Mouse (Mus musculus) hindbrain, embryonic 15.5 days (tissue): ENCODE results near the gene Crebl2. TPM values are rescaled to one million over a fixed set of nuclear protein-coding genes. Genes with fewer than 3 reads are reported as not detected.
A peak's percentile ranks its signal among the peaks of the same experiment; 100 is the strongest.

ENCODE experiments used
- ATAC-seq: fragments of 200-750 bp; cut with Nextera tagmentation; 2 replicates; pipeline ENCODE4 v1.8.0; 2017; ENCODE audit warnings: low read depth, moderate number of reproducible peaks, moderate TSS enrichment; ENCODE audit not compliant: low FRiP score
- H3K27ac ChIP-seq: fragments of 300-500 bp; sonication (generic); replicated peaks from 2 replicates; pipeline ENCODE4 v1.5.1; 2015; ENCODE audit warnings: mild to moderate bottlenecking, inconsistent platforms
- H3K27me3 ChIP-seq: fragments of 300-500 bp; sonication (generic); 2 replicates; pipeline ENCODE4 v1.6.1; 2015; ENCODE audit warnings: control low read depth, inconsistent platforms
- H3K36me3 ChIP-seq: fragments of 300-500 bp; sonication (generic); 2 replicates; pipeline ENCODE4 v1.6.1; 2015; ENCODE audit warnings: control low read depth, inconsistent platforms
- H3K4me1 ChIP-seq: fragments of 300-500 bp; sonication (generic); replicated peaks from 2 replicates; pipeline ENCODE4 v1.6.1; 2015; ENCODE audit warnings: control low read depth, inconsistent platforms
- H3K4me2 ChIP-seq: fragments of 300-500 bp; sonication (generic); 2 replicates; pipeline ENCODE4 v1.6.1; 2015; ENCODE audit warnings: moderate library complexity, mild to moderate bottlenecking, inconsistent platforms
- H3K4me3 ChIP-seq: fragments of 300-500 bp; sonication (generic); 2 replicates; pipeline ENCODE4 v1.5.1; 2015; ENCODE audit warnings: mild to moderate bottlenecking, inconsistent platforms
- H3K9ac ChIP-seq: fragments of 300-500 bp; sonication (generic); 2 replicates; pipeline ENCODE4 v1.6.1; 2015; ENCODE audit warnings: inconsistent platforms
- H3K9me3 ChIP-seq: fragments of 300-500 bp; sonication (generic); 2 replicates; pipeline ENCODE4 v1.6.1; 2016; ENCODE audit warnings: control low read depth, inconsistent platforms
- whole genome bisulfite sequencing: fragments of 180-500 bp; shearing (Covaris S2); methylation state at CpG from one replicate; pipeline ENCODE4 v1.1.7; 2015; 5-methylcytosine and 5-hydroxymethylcytosine counted together
- polyA plus RNA-seq: library from polyadenylated mRNA; unstranded; fragments of >200 nt; fragmentation: Nextera tagmentation; extraction: Ambion mirVana; gene quantifications from 2 replicates; pipeline ENCODE4 v1.2.1, GENCODE M21; 2015

Crebl2 gene
- polyA plus RNA-seq, 1 experiment from 2014 or later: 4.2 TPM

DNA sequence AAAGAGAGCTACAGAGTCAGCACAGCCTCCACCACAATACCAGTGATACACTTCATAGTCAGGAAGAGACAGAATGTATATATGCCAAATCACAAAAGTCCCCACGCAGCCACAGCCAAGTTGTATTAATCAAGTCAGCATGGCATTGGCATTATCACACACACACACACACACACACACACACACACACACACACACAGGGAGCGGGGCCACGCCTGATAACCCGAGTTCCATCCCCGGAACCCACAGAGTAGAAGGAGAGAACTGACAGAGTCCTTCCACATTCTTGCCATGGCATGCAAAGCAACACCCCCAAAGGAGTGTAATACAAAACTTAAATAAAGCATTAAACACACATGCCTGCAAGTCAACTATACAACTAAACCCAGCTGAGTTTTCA is 49.6 kb downstream of the Crebl2 start:
- ATAC-seq: no peak
- no peak overlapping the region for H3K4me2 ChIP-seq
- 95% methylated on average over 5 of the region's 5 CpGs for WGBS

DNA sequence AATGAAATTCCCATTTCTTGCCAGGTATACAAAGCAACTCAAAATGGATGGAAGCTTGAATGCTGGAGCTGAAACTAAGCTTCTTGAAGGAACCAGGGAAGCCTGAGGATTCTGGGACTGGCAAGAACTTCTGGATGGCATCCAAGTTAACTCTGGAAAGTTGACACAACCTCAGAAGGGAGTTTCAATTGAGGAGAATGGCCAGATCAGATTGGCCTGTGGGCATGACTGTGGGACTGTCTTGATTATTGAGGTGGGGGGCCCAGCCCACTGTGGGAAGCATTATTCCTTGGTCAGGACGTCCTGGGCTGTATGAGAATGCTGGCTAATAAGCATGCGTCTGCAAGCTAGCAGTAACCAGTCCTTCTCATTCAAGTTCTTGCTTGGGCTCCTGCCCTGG is 50.1 kb downstream of the Crebl2 start:
- H3K9me3 ChIP-seq: no peaks in the 10 kb centered on the region
- H3K36me3 ChIP-seq: peaks cover 7% of the 10 kb centered on the region; the same call in 1 of the 2 replicates
- ATAC-seq: no peak
- no peak overlapping the region for H3K4me3 ChIP-seq
- no peak overlapping the region for H3K4me2 ChIP-seq
- H3K27ac ChIP-seq: no peak overlapping the region
- H3K4me1 ChIP-seq: peaks cover 32% of the 10 kb centered on the region
- WGBS: 64% methylated on average over 2 of the region's 2 CpGs
- no peaks in the 10 kb centered on the region for H3K27me3 ChIP-seq
- H3K9ac ChIP-seq: no peak overlapping the region

More for the DNA sequence above, 49.6 kb downstream of the Crebl2 start:
- no peaks in the 10 kb centered on the region for H3K27me3 ChIP-seq
- H3K9ac ChIP-seq: no peak overlapping the region
- peaks cover 27% of the 10 kb centered on the region for H3K4me1 ChIP-seq
- peaks cover 7% of the 10 kb centered on the region; the same call in 1 of the 2 replicates for H3K36me3 ChIP-seq
- H3K27ac ChIP-seq: no peak overlapping the region
- H3K4me3 ChIP-seq: no peak overlapping the region
- H3K9me3 ChIP-seq: no peaks in the 10 kb centered on the region

DNA sequence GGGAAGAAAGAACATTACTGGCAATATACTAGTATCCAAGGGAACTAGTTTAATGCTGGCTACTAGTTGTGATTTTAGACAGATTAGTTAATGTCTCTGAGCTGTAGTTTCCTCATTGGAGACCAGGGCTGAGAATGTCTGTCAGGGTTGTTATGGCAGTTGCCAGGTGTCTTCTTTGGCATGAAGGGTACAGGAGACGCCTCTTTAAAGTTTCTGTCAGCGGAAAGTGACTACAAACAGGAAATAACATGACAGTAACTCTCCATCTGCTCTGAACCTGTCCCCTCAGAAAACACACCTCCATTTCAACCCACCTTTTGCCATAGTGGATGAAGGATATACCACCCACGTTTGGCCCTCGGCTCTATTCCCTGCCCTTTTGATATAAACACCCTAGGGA is 53.7 kb downstream of the Crebl2 start:
- no peak for ATAC-seq
- Histone ChIP-seq H3K4me2 (no peak overlapping the region), H3K27me3 (no peaks in the 10 kb centered on the region), H3K9me3 (no peaks in the 10 kb centered on the region), H3K4me1 (peaks cover 56% of the 10 kb centered on the region), H3K36me3 (no peaks in the 10 kb centered on the region), H3K9ac (no peak overlapping the region), H3K4me3 (no peak overlapping the region), H3K27ac (no peak overlapping the region)
- WGBS: 87% methylated on average over 4 of the region's 4 CpGs

DNA sequence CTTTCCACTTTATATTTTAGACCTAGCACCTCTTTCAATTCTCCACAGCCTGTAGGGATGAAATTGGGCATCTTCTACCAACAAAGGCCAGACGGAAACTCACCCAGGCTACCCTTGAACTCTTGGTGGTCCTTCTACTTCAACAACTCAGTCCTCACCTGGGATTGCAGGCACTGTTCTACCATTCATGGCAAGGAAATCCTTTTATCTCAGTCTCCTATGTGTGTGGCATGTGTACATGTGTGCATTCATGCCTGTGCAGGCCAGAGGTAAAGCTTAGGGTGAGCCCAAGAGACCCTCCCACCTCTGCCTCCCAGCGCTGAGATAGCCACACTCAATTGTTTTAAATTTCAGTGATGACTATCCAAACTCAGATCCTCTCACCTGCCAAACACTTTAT is 55.6 kb downstream of the Crebl2 start:
- H3K27me3 ChIP-seq: no peaks in the 10 kb centered on the region
- H3K27ac ChIP-seq: no peak overlapping the region
- peak overlapping the region; percentile 59 for H3K4me2 ChIP-seq
- no peak for ATAC-seq
- H3K9ac ChIP-seq: 0 out of 2 replicates have a peak overlapping the region, but pooled peaks have one; percentile 28
- 94% methylated on average over 2 of the region's 2 CpGs for WGBS
- no peaks in the 10 kb centered on the region for H3K9me3 ChIP-seq
- peaks cover 58% of the 10 kb centered on the region for H3K4me1 ChIP-seq
- H3K4me3 ChIP-seq: peak overlapping the region; percentile 66
- H3K36me3 ChIP-seq: no peaks in the 10 kb centered on the region

DNA sequence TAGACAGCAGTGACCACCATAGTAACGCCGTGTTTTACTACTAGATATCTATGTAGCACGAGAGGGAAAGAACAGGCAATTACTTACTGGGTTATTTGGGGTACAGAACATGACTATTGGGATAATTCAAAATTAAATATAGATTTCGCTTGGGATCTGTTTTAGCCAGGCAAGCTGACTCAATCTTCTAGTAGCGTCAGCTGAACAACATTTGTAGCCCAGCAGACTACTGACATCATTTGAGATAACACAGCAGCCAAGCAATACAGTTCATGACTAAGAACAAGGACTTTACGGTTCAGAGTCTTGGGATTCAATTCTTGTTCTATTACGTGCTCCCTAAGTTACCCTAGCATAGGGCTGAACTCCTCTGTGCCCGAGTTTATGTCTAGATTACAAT is 56.5 kb downstream of the Crebl2 start:
- ATAC-seq: no peak
- Histone ChIP-seq H3K9ac (peak overlapping the region; percentile 69), H3K27me3 (no peaks in the 10 kb centered on the region), H3K27ac (peak overlapping the region; percentile 96), H3K36me3 (no peaks in the 10 kb centered on the region), H3K4me1 (peaks cover 49% of the 10 kb centered on the region), H3K4me2 (peak overlapping the region; percentile 59), H3K4me3 (peak overlapping the region; percentile 66), H3K9me3 (no peaks in the 10 kb centered on the region)
- WGBS: 53% methylated on average over 8 of the region's 8 CpGs

DNA sequence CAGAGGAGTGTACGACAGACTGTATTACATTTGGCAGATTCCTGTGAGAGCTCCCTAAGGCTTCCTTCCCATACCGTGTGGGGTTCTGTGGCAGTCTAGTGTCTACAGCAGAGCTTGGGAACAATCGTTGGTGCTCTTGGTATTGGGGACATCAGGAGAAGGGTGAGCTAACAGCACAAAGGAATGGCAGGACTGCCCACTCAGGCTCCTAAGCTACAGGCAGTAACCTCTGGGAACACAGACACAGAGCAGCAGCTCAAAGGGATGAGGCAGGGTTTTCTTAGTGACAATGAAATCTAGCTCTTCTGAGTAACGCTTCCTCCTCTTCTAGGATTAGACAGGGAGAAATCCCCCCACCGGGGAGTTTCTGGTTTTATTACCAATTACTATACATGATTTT is 57.1 kb downstream of the Crebl2 start:
- peaks cover 46% of the 10 kb centered on the region for H3K4me1 ChIP-seq
- peak overlapping the region; percentile 66 for H3K4me3 ChIP-seq
- H3K36me3 ChIP-seq: no peaks in the 10 kb centered on the region
- peak overlapping the region; percentile 96 for H3K27ac ChIP-seq
- H3K9me3 ChIP-seq: no peaks in the 10 kb centered on the region
- H3K27me3 ChIP-seq: no peaks in the 10 kb centered on the region
- ATAC-seq: peak; percentile 27
- 4% methylated on average over 5 of the region's 5 CpGs for WGBS
- peak overlapping the region; percentile 69 for H3K9ac ChIP-seq
- H3K4me2 ChIP-seq: peak overlapping the region; percentile 59

DNA sequence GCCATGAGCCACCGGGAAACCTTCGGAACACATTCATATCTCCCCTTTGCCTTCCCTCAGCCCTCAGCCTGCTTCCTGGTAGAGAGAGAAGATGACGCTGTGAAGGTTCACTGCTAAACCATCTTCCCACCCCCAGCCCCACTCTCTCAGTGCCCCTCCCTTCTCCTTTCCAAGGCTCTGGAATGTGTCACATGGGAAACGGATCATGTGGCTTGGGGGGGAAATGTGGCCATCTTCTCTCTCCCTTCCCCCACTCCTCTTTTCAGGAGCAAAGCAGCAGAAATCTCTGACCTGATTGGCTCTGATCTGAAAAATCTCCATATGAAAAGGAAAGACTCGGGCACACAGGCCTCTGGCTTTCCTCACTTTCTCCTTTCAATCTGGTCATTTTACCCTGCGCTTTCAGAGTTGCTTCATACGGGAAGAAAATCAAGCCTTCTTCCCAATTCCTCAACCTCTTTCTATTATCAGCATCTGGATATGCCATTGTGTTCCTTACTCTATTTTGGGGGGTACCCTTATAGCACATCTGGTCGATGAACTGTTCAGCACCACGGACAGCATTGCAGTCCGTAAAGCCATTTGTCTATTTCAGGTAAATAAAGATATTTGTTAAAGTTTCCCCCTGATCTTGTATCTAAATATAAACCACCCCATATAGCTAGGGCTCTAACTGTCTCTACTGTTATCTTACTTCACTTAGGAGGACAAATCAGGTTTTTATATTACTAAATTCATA is 57.9 kb downstream of the Crebl2 start:
- H3K9ac ChIP-seq: peak overlapping the region; percentile 69
- peak overlapping the region; percentile 66 for H3K4me3 ChIP-seq
- WGBS: 2% methylated on average over 10 of the region's 10 CpGs
- no peaks in the 10 kb centered on the region for H3K9me3 ChIP-seq
- peak overlapping the region; percentile 96 for H3K27ac ChIP-seq
- no peaks in the 10 kb centered on the region for H3K36me3 ChIP-seq
- H3K4me1 ChIP-seq: peaks cover 46% of the 10 kb centered on the region
- ATAC-seq: peak; percentile 93
- H3K4me2 ChIP-seq: peak overlapping the region; percentile 59
- no peaks in the 10 kb centered on the region for H3K27me3 ChIP-seq

DNA sequence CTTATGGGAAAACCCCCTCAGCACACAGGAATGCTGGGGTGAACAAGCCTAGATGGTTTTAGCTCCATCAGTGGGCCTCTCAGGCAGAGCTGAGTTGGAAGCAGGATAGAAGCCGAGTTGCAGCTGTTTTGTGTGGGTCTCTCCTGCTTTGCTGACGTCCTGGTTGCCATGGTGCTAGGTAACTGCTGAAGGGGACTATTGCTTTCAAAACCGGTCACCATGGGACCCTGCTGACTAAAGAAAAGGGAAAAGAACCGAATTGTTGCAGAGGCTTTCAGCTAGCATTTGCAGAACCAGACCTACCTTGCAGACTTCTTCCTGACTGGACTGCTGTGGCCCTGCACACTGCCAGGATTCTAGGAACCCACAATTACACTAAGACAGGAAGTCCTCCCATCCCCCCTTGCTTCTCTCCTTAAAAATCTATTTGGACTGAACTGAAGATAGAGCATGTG is 58.6 kb downstream of the Crebl2 start:
- 2% methylated on average over 4 of the region's 4 CpGs for WGBS
- ATAC-seq: peak; percentile 80
- H3K9ac ChIP-seq: 0 out of 2 replicates have a peak overlapping the region, but pooled peaks have one; percentile 69
- peak overlapping the region; percentile 59 for H3K4me2 ChIP-seq
- H3K36me3 ChIP-seq: no peaks in the 10 kb centered on the region
- H3K27me3 ChIP-seq: no peaks in the 10 kb centered on the region
- peak overlapping the region; percentile 96 for H3K27ac ChIP-seq
- H3K4me1 ChIP-seq: peaks cover 45% of the 10 kb centered on the region
- H3K4me3 ChIP-seq: no peak overlapping the region
- no peaks in the 10 kb centered on the region for H3K9me3 ChIP-seq

DNA sequence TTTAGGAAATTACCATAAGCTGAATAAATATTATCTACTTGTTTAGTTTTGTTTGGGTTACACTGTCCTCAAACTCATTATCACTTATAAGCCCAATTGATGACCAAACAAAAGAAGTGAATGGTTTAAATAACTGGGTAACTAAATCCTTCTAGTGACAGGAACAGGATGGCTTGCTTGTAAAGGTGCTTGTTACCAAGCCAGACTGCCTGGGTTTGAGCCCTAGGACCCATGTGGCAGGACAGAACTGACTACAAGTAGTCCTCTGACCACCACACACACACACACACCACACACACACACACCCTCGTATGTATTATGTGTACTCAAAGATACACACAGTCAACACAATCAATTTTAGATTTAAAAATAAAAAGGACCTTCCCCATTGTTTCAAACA is 59.8 kb downstream of the Crebl2 start:
- Histone ChIP-seq H3K9me3 (no peaks in the 10 kb centered on the region), H3K9ac (no peak overlapping the region), H3K4me3 (no peak overlapping the region), H3K4me2 (no peak overlapping the region), H3K27me3 (no peaks in the 10 kb centered on the region), H3K27ac (peak overlapping the region; percentile 96; the same call in 1 of the 2 replicates), H3K4me1 (peaks cover 36% of the 10 kb centered on the region), H3K36me3 (no peaks in the 10 kb centered on the region)
- WGBS: 88% methylated on average over 1 of the region's 1 CpGs
- ATAC-seq: no peak

DNA sequence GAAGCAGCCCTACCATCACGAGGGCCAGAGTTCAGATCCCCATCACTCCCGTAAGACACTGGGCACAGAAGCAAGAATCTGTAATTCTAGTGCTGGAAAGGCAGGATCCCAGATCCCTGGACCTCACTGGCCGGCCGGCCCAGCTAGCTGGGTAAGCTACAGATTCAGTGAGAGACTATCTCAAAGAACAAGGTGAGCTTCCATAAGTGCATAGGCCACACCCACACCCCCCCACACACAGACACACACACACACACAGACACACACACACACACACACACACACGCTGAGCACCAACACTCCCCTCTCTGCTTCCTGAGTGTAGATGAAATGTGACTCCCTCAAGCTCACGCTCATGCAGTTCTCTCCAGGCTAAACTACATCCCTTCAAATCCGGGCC is 60.5 kb downstream of the Crebl2 start:
- no peak overlapping the region for H3K4me3 ChIP-seq
- WGBS: 84% methylated on average over 7 of the region's 7 CpGs
- peaks cover 29% of the 10 kb centered on the region for H3K4me1 ChIP-seq
- H3K4me2 ChIP-seq: no peak overlapping the region
- H3K27ac ChIP-seq: no peak overlapping the region
- ATAC-seq: no peak
- no peaks in the 10 kb centered on the region for H3K27me3 ChIP-seq
- H3K36me3 ChIP-seq: no peaks in the 10 kb centered on the region
- H3K9me3 ChIP-seq: no peaks in the 10 kb centered on the region
- no peak overlapping the region for H3K9ac ChIP-seq

DNA sequence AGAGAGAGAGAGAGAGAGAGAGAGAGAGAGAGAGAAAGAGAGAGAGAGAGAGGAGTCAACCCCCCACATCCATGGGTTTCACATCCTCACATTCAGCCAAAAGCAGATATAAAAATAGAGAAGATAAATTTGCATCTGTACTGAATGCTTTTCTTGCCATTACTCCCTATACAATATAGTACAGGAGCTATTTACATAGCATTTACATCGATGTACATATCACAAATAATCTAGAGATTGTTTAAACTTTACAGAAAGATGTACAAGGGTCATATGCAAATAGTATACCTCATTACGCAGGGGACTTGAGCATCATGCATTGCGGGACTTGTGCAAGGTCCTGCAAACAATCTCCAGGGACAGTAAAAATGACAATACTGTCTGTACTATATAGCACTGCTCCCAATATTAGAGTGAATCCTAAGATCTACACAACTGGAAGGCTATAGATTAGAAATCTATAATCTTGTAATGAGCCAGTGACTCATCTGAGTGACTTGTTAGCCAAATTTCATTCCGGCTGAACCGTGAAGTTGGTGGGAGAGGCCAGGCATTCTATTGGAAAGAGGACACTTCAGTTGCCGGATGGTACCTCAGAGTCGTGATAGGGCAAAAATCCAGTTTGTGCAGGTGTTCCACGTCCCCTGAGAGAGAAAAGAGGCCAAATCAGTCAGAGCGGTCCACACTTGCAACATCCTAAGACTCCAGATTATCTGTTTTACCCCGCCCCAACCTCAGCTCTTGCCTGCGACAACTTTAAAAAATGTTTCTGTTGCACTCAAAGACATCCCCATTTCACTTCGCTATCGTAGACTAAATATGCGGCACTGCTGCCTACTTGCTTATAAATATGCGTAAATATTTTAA is 66.8 kb downstream of the Crebl2 start:
- H3K9ac ChIP-seq: peak overlapping the region; percentile 85
- no peaks in the 10 kb centered on the region for H3K36me3 ChIP-seq
- 53% methylated on average over 15 of the region's 15 CpGs for WGBS
- H3K27ac ChIP-seq: no peak overlapping the region
- ATAC-seq: no peak
- H3K27me3 ChIP-seq: no peaks in the 10 kb centered on the region
- peaks cover 14% of the 10 kb centered on the region for H3K4me1 ChIP-seq
- peak overlapping the region; percentile 71 for H3K4me3 ChIP-seq
- H3K9me3 ChIP-seq: no peaks in the 10 kb centered on the region
- peak overlapping the region; percentile 89 for H3K4me2 ChIP-seq
